Comparison of ENCODE assay signal across 13 mouse cellular contexts in the genomic region with DNA sequence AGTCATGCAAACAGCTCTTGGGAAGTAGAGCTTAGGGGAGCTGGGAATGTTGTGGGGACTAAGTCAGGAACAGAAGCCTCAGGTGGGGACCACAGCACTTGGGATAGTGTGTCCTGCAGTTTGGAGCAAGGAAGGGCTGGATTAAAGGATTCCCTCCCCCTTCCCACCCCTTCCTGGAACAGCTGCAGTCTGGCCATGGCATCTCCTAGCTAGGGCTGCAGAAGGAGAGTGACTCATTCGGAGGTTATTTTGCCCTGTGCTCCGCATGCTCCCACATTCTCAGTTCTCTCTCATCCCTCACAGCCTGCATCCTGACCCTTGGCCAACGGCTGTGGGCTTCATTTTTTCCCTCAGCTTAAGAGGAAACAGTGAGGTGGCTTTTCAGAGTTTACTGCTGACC. TPM values are rescaled to one million over a fixed set of nuclear protein-coding genes. Genes with fewer than 3 reads are reported as not detected.
A peak's percentile ranks its signal among the peaks of the same experiment; 100 is the strongest.
DNase-seq lines count a peak whose midpoint lies in the region; ATAC-seq lines count a peak whose summit lies in the region.
"Had no signal": no experiment of that assay in that cellular context is flagged by ENCODE, and none has a peak within 500 bp of the region (broad histone marks: within the 10 kb centered on the region; RNA-seq: fewer than 3 reads in every experiment).

No protein-coding gene starts in this region.

- no peaks in the 10 kb centered on the region for H3K27me3 ChIP-seq in heart, embryonic 12.5 days (replicated peaks)
- no peaks in the 10 kb centered on the region for H3K27me3 ChIP-seq in midbrain, embryonic 13.5 days
- H3K27me3 ChIP-seq in hindbrain, embryonic 16.5 days (replicated peaks; ENCODE audit: control insufficient read depth, insufficient read depth, low read length) = no peaks in the 10 kb centered on the region
- H3K27me3 ChIP-seq: hindbrain, embryonic 15.5 days; kidney, embryonic 15.5 days had no signal

- WGBS in heart, embryonic 12.5 days = 15% methylated on average over 3 of the region's 3 CpGs
- WGBS in midbrain, embryonic 13.5 days = 64% methylated on average over 3 of the region's 3 CpGs
- 61% methylated on average over 3 of the region's 3 CpGs for WGBS in hindbrain, embryonic 16.5 days

- H3K27ac ChIP-seq in heart, embryonic 12.5 days (ENCODE audit: poor library complexity, severe bottlenecking) = peak overlapping the region; percentile 15
- H3K27ac ChIP-seq in midbrain, embryonic 13.5 days = no peak overlapping the region
- H3K27ac ChIP-seq in hindbrain, embryonic 16.5 days (ENCODE audit: low read depth, low read length) = no peak overlapping the region
- H3K27ac ChIP-seq: hindbrain, embryonic 15.5 days; kidney, embryonic 15.5 days had no signal

- H3K4me1 ChIP-seq in heart, embryonic 12.5 days (replicated peaks) = peaks cover 50% of the 10 kb centered on the region
- H3K4me1 ChIP-seq in midbrain, embryonic 13.5 days (replicated peaks) = peaks cover 15% of the 10 kb centered on the region
- peaks cover 5% of the 10 kb centered on the region; the same call in 1 of the 2 replicates for H3K4me1 ChIP-seq in hindbrain, embryonic 16.5 days (ENCODE audit: control insufficient read depth, insufficient read depth, low read depth, low read length)

- intact Hi-C loops in gastrocnemius, postnatal 36 days (cut with DNase I) = no loop called here

- H3K36me3 ChIP-seq in heart, embryonic 12.5 days = no peaks in the 10 kb centered on the region
- H3K36me3 ChIP-seq in midbrain, embryonic 13.5 days = no peaks in the 10 kb centered on the region
- H3K36me3 ChIP-seq in hindbrain, embryonic 16.5 days (ENCODE audit: control insufficient read depth, insufficient read depth, low read length) = no peaks in the 10 kb centered on the region
- H3K36me3 ChIP-seq: hindbrain, embryonic 15.5 days; kidney, embryonic 15.5 days had no signal

- H3K4me2 ChIP-seq in heart, embryonic 12.5 days = 0 out of 2 replicates have a peak overlapping the region, but pooled peaks have one; percentile 10
- H3K4me2 ChIP-seq in midbrain, embryonic 13.5 days (replicated peaks) = no peak overlapping the region
- no peak overlapping the region for H3K4me2 ChIP-seq in hindbrain, embryonic 16.5 days (ENCODE audit: low read length)
- H3K4me2 ChIP-seq: hindbrain, embryonic 15.5 days; kidney, embryonic 15.5 days had no signal

- no peak for ATAC-seq in heart, embryonic 12.5 days (ENCODE audit: insufficient number of reproducible peaks, low FRiP score)
- ATAC-seq in midbrain, embryonic 13.5 days = no peak
- no peak for ATAC-seq in hindbrain, embryonic 16.5 days

- DNase-seq in gastrocnemius, postnatal 10 days = peak; percentile 15
- no peak for DNase-seq in gastrocnemius, postnatal 36 days
- peak; percentile 7 for DNase-seq in urinary bladder, postnatal 14 days (ENCODE audit: low spot score)
- DNase-seq in urinary bladder, adult 2 months (ENCODE audit: low spot score) = no peak
- DNase-seq in thymus, adult 18-20 months = no peak
- DNase-seq: cerebellum, postnatal 14 days; right cerebral cortex, postnatal 25 days; thymus, postnatal 36 days had no signal

- no peak overlapping the region for H3K4me3 ChIP-seq in heart, embryonic 12.5 days
- H3K4me3 ChIP-seq in midbrain, embryonic 13.5 days (replicated peaks) = no peak overlapping the region
- H3K4me3 ChIP-seq in hindbrain, embryonic 16.5 days (ENCODE audit: low read length) = no peak overlapping the region
- H3K4me3 ChIP-seq: hindbrain, embryonic 15.5 days; kidney, embryonic 15.5 days had no signal

- no peak overlapping the region for H3K9ac ChIP-seq in heart, embryonic 12.5 days
- no peak overlapping the region for H3K9ac ChIP-seq in midbrain, embryonic 13.5 days (replicated peaks)
- H3K9ac ChIP-seq in hindbrain, embryonic 16.5 days (ENCODE audit: low read depth, low read length) = no peak overlapping the region
- H3K9ac ChIP-seq: hindbrain, embryonic 15.5 days; kidney, embryonic 15.5 days had no signal

- H3K9me3 ChIP-seq in heart, embryonic 12.5 days (replicated peaks) = no peaks in the 10 kb centered on the region
- no peaks in the 10 kb centered on the region for H3K9me3 ChIP-seq in midbrain, embryonic 13.5 days
- no peaks in the 10 kb centered on the region for H3K9me3 ChIP-seq in hindbrain, embryonic 16.5 days (ENCODE audit: control insufficient read depth, low read length)
- H3K9me3 ChIP-seq: hindbrain, embryonic 15.5 days; kidney, embryonic 15.5 days had no signal

RNA-seq across cellular contexts. Expression of a gene that starts 18.9 kb away (rescaled TPM):
- total RNA-seq in gastrocnemius, postnatal 10 days (2021) = 10 to 100 TPM; 54.2 to 58.1 TPM
- 10 to 100 TPM; 30.1 to 31.9 TPM for total RNA-seq in gastrocnemius, postnatal 36 days (2021)
- 35.2 and 43.4 TPM in 2 replicates for polyA plus RNA-seq in urinary bladder, adult 2 months (2012; rRNA removed)
- polyA plus RNA-seq in heart, embryonic 12.5 days (2016; fragmentation: Nextera tagmentation; extraction: Ambion mirVana) = 103 and 106 TPM in 2 replicates
- polyA plus RNA-seq in midbrain, embryonic 13.5 days (2015; fragmentation: Nextera tagmentation; extraction: Ambion mirVana) = 66.6 and 67.0 TPM in 2 replicates
- polyA plus RNA-seq in hindbrain, embryonic 16.5 days (2015; fragmentation: Nextera tagmentation; extraction: Ambion mirVana) = 70.4 and 78.7 TPM in 2 replicates

Comparison
In these comparisons a context has a peak if more than half of its experiments do, and no peak if none do; other contexts are left out.
1. DNase-seq: peak in gastrocnemius, postnatal 10 days (single experiment) and urinary bladder, postnatal 14 days (single experiment); none in gastrocnemius, postnatal 36 days (0 of 2), urinary bladder, adult 2 months (single experiment) and thymus, adult 18-20 months (0 of 2).